Mouse (Mus musculus) cerebellum, postnatal 10 days (tissue): Measurements from ENCODE around the gene E2f3.

Experiments
- DNase-seq, 2 experiments: peaks; one replicate each; pipeline ENCODE4 v3.0.0; 2021; ENCODE audit warnings: mixed read lengths in 2 of 2

E2f3 gene

GRCm38 (mm10) chr13:29985855-29986755 lies at the start of gene E2f3:
Gene E2f3 (minus strand): TSS chr13:29986063.
- peak; percentile 99 for DNase-seq

GRCm38 (mm10) chr13:30034540-30034939 lies 48.7 kb upstream of the E2f3 start:
- no peak for DNase-seq

- peak; percentile 66 to 72 for DNase-seq
Measured at GRCm38 (mm10) chr13:30031684-30032335, 45.9 kb upstream of the E2f3 start.

GRCm38 (mm10) chr13:30027841-30028240 lies 42.0 kb upstream of the E2f3 start:
- no peak for DNase-seq

GRCm38 (mm10) chr13:30022487-30022886 lies 36.6 kb upstream of the E2f3 start:
- no peak for DNase-seq

GRCm38 (mm10) chr13:30018573-30018972 lies 32.7 kb upstream of the E2f3 start:
- no peak for DNase-seq

- peak; percentile 53 to 74 for DNase-seq
Measured at GRCm38 (mm10) chr13:30017611-30018010, 31.7 kb upstream of the E2f3 start.

- DNase-seq = no peak
Measured at GRCm38 (mm10) chr13:30014576-30014975, 28.7 kb upstream of the E2f3 start.

- no peak for DNase-seq
Measured at GRCm38 (mm10) chr13:30012226-30012625, 26.4 kb upstream of the E2f3 start.

GRCm38 (mm10) chr13:30008738-30009137 lies 22.9 kb upstream of the E2f3 start:
- DNase-seq = no peak

- no peak for DNase-seq
Measured at GRCm38 (mm10) chr13:30005422-30005821, 19.6 kb upstream of the E2f3 start.

GRCm38 (mm10) chr13:30004849-30005248 lies 19.0 kb upstream of the E2f3 start:
- no peak for DNase-seq

- peak; percentile 86 to 93 for DNase-seq
Measured at GRCm38 (mm10) chr13:30003169-30003568, 17.3 kb upstream of the E2f3 start.

GRCm38 (mm10) chr13:30001041-30001440 lies 15.2 kb upstream of the E2f3 start:
- no peak for DNase-seq

GRCm38 (mm10) chr13:29987956-29988355 lies 2.1 kb upstream of the E2f3 start:
- DNase-seq = no peak

- no peak for DNase-seq
Measured at GRCm38 (mm10) chr13:29986756-29987120, 875 bp upstream of the E2f3 start.

GRCm38 (mm10) chr13:29985101-29985854 lies 585 bp downstream of the E2f3 start:
- peak; percentile 64 to 68 for DNase-seq

GRCm38 (mm10) chr13:29984286-29985100 lies 1.4 kb downstream of the E2f3 start:
- peak; percentile 88 to 92 for DNase-seq

GRCm38 (mm10) chr13:29983523-29984191 lies 2.2 kb downstream of the E2f3 start:
- peak; percentile 60 to 67 for DNase-seq

GRCm38 (mm10) chr13:29983037-29983436 lies 2.8 kb downstream of the E2f3 start:
- peak; percentile 75 to 76 for DNase-seq

GRCm38 (mm10) chr13:29982400-29982799 lies 3.5 kb downstream of the E2f3 start:
- DNase-seq = no peak

- no peak for DNase-seq
Measured at GRCm38 (mm10) chr13:29979140-29979564, 6.7 kb downstream of the E2f3 start.
